ENCODE assay signal across 8 mouse cellular contexts in the genomic region with DNA sequence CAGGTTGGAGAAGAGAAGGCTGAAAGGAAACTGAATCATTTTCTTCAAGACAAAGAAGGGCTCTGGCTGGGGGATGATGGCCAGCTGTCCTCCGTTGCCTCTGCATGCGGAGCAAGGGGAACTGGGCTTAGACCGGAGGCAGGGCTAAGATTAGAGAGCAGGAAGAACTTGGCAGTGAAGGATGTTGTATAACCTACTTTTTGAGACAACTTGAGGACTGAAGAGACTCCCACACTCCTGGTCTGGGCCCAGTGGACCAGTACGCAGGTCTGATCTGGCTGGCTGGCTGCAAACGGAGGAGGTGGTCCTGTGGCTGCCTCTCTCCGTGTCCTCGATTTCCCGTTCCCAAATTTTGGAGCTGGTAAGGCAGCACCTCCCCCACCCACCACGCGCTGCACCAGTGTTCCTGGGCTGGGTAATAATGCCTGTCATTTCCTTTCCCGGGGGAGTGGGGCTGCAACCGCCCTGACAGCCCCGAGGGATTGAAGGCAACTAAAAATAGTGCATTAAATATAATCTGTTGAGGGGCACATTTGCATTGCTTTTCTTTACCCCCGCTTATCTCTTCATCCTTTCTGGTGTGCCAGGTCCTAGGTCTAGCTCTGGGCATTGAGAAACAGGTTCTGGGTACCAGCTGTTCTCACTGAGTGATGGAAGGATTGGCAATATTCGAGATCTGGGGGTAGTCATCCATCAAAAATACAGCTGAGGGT. TPM values are rescaled to one million over a fixed set of nuclear protein-coding genes. Genes with fewer than 3 reads are reported as not detected.
DNase-seq lines count a peak whose midpoint lies in the region; ATAC-seq and TF ChIP-seq lines count a peak whose summit lies in the region.

No protein-coding gene starts in this region.

- DNase-seq in adrenal gland, postnatal 14 days = peak; percentile 38
- no peak for DNase-seq in adrenal gland, adult 8-10 months
- no peak for DNase-seq in G1E (ENCODE audit: low spot score)
- DNase-seq in kidney, postnatal 36 days = peak; percentile 40 to 57
- no peak for DNase-seq in cerebellum, postnatal 36 days
- no peak for DNase-seq in spleen, postnatal 4 days (ENCODE audit: low spot score in 2 of 2)

- no peaks in the 10 kb centered on the region for H3K9me3 ChIP-seq in G1E (replicated peaks)
- no peaks in the 10 kb centered on the region for H3K9me3 ChIP-seq in heart, embryonic 16.5 days (replicated peaks; ENCODE audit: control insufficient read depth, low read length)

- H3K4me3 ChIP-seq in G1E (ENCODE audit: low read depth, low read length) = peak overlapping the region; percentile 56; the same call in 1 of the 2 replicates
- H3K4me3 ChIP-seq in heart, embryonic 16.5 days (ENCODE audit: low read length) = peak overlapping the region; percentile 7; the same call in 1 of the 2 replicates

- H3K4me2 ChIP-seq in heart, embryonic 16.5 days (ENCODE audit: low read depth, low read length) = peak overlapping the region; percentile 56

- H3K27ac ChIP-seq in heart, embryonic 16.5 days (ENCODE audit: low read length) = peak overlapping the region; percentile 27

- peak overlapping the region; percentile 47 for H3K9ac ChIP-seq in heart, embryonic 16.5 days (ENCODE audit: low read length)

- TF ChIP-seq CTCF in G1E (IDR thresholded peaks at IDR 0.05; ENCODE audit: low read depth, low read length) = no peak

- no peak for ATAC-seq in G1E (ENCODE audit: extremely low read depth, insufficient number of reproducible peaks, low FRiP score, poor library complexity, severe bottlenecking)
- ATAC-seq in heart, embryonic 16.5 days (replicated peaks; ENCODE audit: extremely low read depth, insufficient read depth, low FRiP score) = peak; percentile 42
- ATAC-seq in megakaryocyte-erythroid progenitor cell, adult 5-6 weeks (replicated peaks; ENCODE audit: low FRiP score, low TSS enrichment, poor library complexity, severe bottlenecking) = peak; percentile 33

- H3K4me1 ChIP-seq in G1E (ENCODE audit: insufficient read depth, low read depth, low read length) = peaks cover 98% of the 10 kb centered on the region
- H3K4me1 ChIP-seq in heart, embryonic 16.5 days (ENCODE audit: control insufficient read depth, insufficient read depth, low read length) = peaks cover 17% of the 10 kb centered on the region

- WGBS in heart, embryonic 16.5 days = 21% methylated on average over 15 of the region's 15 CpGs

- H3K27me3 ChIP-seq in G1E (ENCODE audit: insufficient read depth, low read length) = no peaks in the 10 kb centered on the region
- no peaks in the 10 kb centered on the region for H3K27me3 ChIP-seq in heart, embryonic 16.5 days (ENCODE audit: control insufficient read depth, insufficient read depth, low read length)

- H3K36me3 ChIP-seq in G1E (replicated peaks) = no peaks in the 10 kb centered on the region
- no peaks in the 10 kb centered on the region for H3K36me3 ChIP-seq in heart, embryonic 16.5 days (ENCODE audit: control insufficient read depth, insufficient read depth)

RNA-seq across cellular contexts. Expression of gene Siae, which starts 12.6 kb away (rescaled TPM):
- total RNA-seq in adrenal gland, postnatal 14 days (2021) = 12.4 and 14.7 TPM in 2 replicates
- total RNA-seq in adrenal gland, adult 8-10 months (2022) = 10 to 100 TPM; 20.8 to 30.8 (median 23.8) TPM
- 98.8 and 107 TPM in 2 replicates for total RNA-seq in G1E (2014; fragmentation: Nextera tagmentation)
- 41.7 and 44.5 TPM in 2 replicates for total RNA-seq in G1E (2017)
- polyA plus RNA-seq in G1E (2012) = 1.3 and 1.9 TPM in 2 replicates
- 9.2 and 10.9 TPM in 2 replicates for polyA plus RNA-seq in heart, embryonic 16.5 days (2015; fragmentation: Nextera tagmentation; extraction: Ambion mirVana)
- 15.3 and 16.8 TPM in 2 replicates for total RNA-seq in megakaryocyte-erythroid progenitor cell, adult 5-6 weeks (2014; fragmentation: Nextera tagmentation)
- total RNA-seq in megakaryocyte-erythroid progenitor cell, adult 5-6 weeks (2017) = 9.6 and 11.3 TPM in 2 replicates

RNA-seq across cellular contexts. Expression of gene Nrgn, which starts 15.3 kb away (rescaled TPM):
- total RNA-seq in adrenal gland, postnatal 14 days (2021) = 3.6 and 4.8 TPM in 2 replicates
- 1 to 10 TPM; 1.0 to 1.8 (median 1.5) TPM for total RNA-seq in adrenal gland, adult 8-10 months (2022)
- total RNA-seq in G1E (2014; fragmentation: Nextera tagmentation) = 444 and 474 TPM in 2 replicates
- total RNA-seq in G1E (2017) = 136 and 149 TPM in 2 replicates
- polyA plus RNA-seq in G1E (2012) = 2,434 and 2,443 TPM in 2 replicates
- polyA plus RNA-seq in heart, embryonic 16.5 days (2015; fragmentation: Nextera tagmentation; extraction: Ambion mirVana) = 3.4 and 4.3 TPM in 2 replicates
- 16.8 and 21.8 TPM in 2 replicates for total RNA-seq in megakaryocyte-erythroid progenitor cell, adult 5-6 weeks (2014; fragmentation: Nextera tagmentation)
- 7.1 and 8.3 TPM in 2 replicates for total RNA-seq in megakaryocyte-erythroid progenitor cell, adult 5-6 weeks (2017)

RNA-seq across cellular contexts. Expression of gene Vsig2, which starts 29.0 kb away (rescaled TPM):
- 5.2 and 9.1 TPM in 2 replicates for total RNA-seq in adrenal gland, postnatal 14 days (2021)
- total RNA-seq in adrenal gland, adult 8-10 months (2022) = 1 to 10 TPM; 3.1 to 7.6 (median 5.4) TPM
- total RNA-seq in G1E (2014; fragmentation: Nextera tagmentation) (not detected in 2 replicates), G1E (2017) (0.29 and 3.0 TPM in 2 replicates)
- polyA plus RNA-seq in G1E (2012) = not detected in 2 replicates
- polyA plus RNA-seq in heart, embryonic 16.5 days (2015; fragmentation: Nextera tagmentation; extraction: Ambion mirVana) = 2.1 and 5.3 TPM in 2 replicates
- total RNA-seq in megakaryocyte-erythroid progenitor cell, adult 5-6 weeks (2014; fragmentation: Nextera tagmentation) = not detected in 2 replicates
- total RNA-seq in megakaryocyte-erythroid progenitor cell, adult 5-6 weeks (2017) = not detected in 2 replicates

RNA-seq across cellular contexts. Expression of gene Esam, which starts 40.2 kb away (rescaled TPM):
- 64.0 and 81.0 TPM in 2 replicates for total RNA-seq in adrenal gland, postnatal 14 days (2021)
- 10 to 100 TPM; 32.9 to 60.4 (median 46.6) TPM for total RNA-seq in adrenal gland, adult 8-10 months (2022)
- total RNA-seq in G1E (2014; fragmentation: Nextera tagmentation) (not detected in 2 replicates), G1E (2017) (0.23 TPM in 1 of 2 replicates, not detected in the other)
- polyA plus RNA-seq in G1E (2012) = 0.09 TPM in 1 of 2 replicates, not detected in the other
- 92.1 and 101 TPM in 2 replicates for polyA plus RNA-seq in heart, embryonic 16.5 days (2015; fragmentation: Nextera tagmentation; extraction: Ambion mirVana)
- 0.45 TPM in 1 of 2 replicates, not detected in the other for total RNA-seq in megakaryocyte-erythroid progenitor cell, adult 5-6 weeks (2014; fragmentation: Nextera tagmentation)
- 2.1 and 4.5 TPM in 2 replicates for total RNA-seq in megakaryocyte-erythroid progenitor cell, adult 5-6 weeks (2017)

RNA-seq across cellular contexts. Expression of gene Spa17, which starts 45.5 kb away (rescaled TPM):
- 4.9 and 5.0 TPM in 2 replicates for total RNA-seq in adrenal gland, postnatal 14 days (2021)
- 1 to 10 TPM in 3 of 4 experiments, under 1 TPM in 1; 0.99 to 5.1 (median 3.2) TPM for total RNA-seq in adrenal gland, adult 8-10 months (2022)
- 12.4 and 21.1 TPM in 2 replicates for total RNA-seq in G1E (2014; fragmentation: Nextera tagmentation)
- 12.1 and 13.0 TPM in 2 replicates for total RNA-seq in G1E (2017)
- polyA plus RNA-seq in G1E (2012) = 1.7 and 1.8 TPM in 2 replicates
- 7.6 and 7.9 TPM in 2 replicates for polyA plus RNA-seq in heart, embryonic 16.5 days (2015; fragmentation: Nextera tagmentation; extraction: Ambion mirVana)
- 3.5 and 9.8 TPM in 2 replicates for total RNA-seq in megakaryocyte-erythroid progenitor cell, adult 5-6 weeks (2014; fragmentation: Nextera tagmentation)
- 6.2 TPM in 1 of 2 replicates, not detected in the other for total RNA-seq in megakaryocyte-erythroid progenitor cell, adult 5-6 weeks (2017)

Comparison
In these comparisons a context has a peak if more than half of its experiments do, and no peak if none do; other contexts are left out.
1. DNase-seq: peak in adrenal gland, postnatal 14 days (single experiment) and kidney, postnatal 36 days (2 of 2); none in adrenal gland, adult 8-10 months (single experiment), G1E (single experiment), cerebellum, postnatal 36 days (0 of 2) and spleen, postnatal 4 days (0 of 2).
2. RNA of gene Nrgn, which starts 15.3 kb away (total RNA-seq): 136 to 474 TPM in G1E; 7.1 to 21.8 TPM in megakaryocyte-erythroid progenitor cell, adult 5-6 weeks, 3.6 to 4.8 TPM in adrenal gland, postnatal 14 days and 1.0 to 1.8 TPM in adrenal gland, adult 8-10 months; every median in the first group is over 4 times any median in the second.